Mouse (Mus musculus) cerebellum, postnatal 36 days (tissue): ENCODE results near the gene Crybb1.

Source experiments
- DNase-seq, 2 experiments: peaks; one replicate each; pipeline ENCODE4 v3.0.0; 2021 to 2022; ENCODE audit warnings: mixed read lengths in 2 of 2

Crybb1 gene

GRCm38 (mm10) chr5:112237866-112238570 lies 17.6 kb upstream of the Crybb1 start:
- no peak for DNase-seq

- no peak for DNase-seq
Observed at GRCm38 (mm10) chr5:112238781-112239482, 16.7 kb upstream of the Crybb1 start.

GRCm38 (mm10) chr5:112240761-112241160 lies 14.9 kb upstream of the Crybb1 start:
- peak; percentile 92 to 95 for DNase-seq

GRCm38 (mm10) chr5:112241849-112242248 lies 13.8 kb upstream of the Crybb1 start:
- DNase-seq = no peak

- no peak for DNase-seq
Observed at GRCm38 (mm10) chr5:112242361-112242778, 13.2 kb upstream of the Crybb1 start.

- DNase-seq = no peak
Observed at GRCm38 (mm10) chr5:112243041-112243440, 12.6 kb upstream of the Crybb1 start.

GRCm38 (mm10) chr5:112243539-112244274 lies 11.9 kb upstream of the Crybb1 start:
- no peak for DNase-seq

- no peak for DNase-seq
Observed at GRCm38 (mm10) chr5:112244275-112244562, 11.4 kb upstream of the Crybb1 start.

- no peak for DNase-seq
Observed at GRCm38 (mm10) chr5:112244890-112245615, 10.6 kb upstream of the Crybb1 start.

- DNase-seq = no peak
Observed at GRCm38 (mm10) chr5:112247399-112247798, 8.2 kb upstream of the Crybb1 start.

- no peak for DNase-seq
Observed at GRCm38 (mm10) chr5:112249106-112249505, 6.5 kb upstream of the Crybb1 start.

GRCm38 (mm10) chr5:112252400-112252799 lies 3.2 kb upstream of the Crybb1 start, which contains the start of gene Cryba4:
TSS of gene Cryba4 (minus strand) at chr5:112252518.
- no peak for DNase-seq

GRCm38 (mm10) chr5:112253169-112253568 lies 2.4 kb upstream of the Crybb1 start:
- DNase-seq = no peak

GRCm38 (mm10) chr5:112254282-112254806 lies 1.3 kb upstream of the Crybb1 start:
- DNase-seq = peak; percentile 48 to 50

- DNase-seq = peak; percentile 35 to 36
Observed at GRCm38 (mm10) chr5:112256457-112256856, 842 bp downstream of the Crybb1 start.

- DNase-seq = no peak
Observed at GRCm38 (mm10) chr5:112257896-112258295, 2.3 kb downstream of the Crybb1 start.

- no peak for DNase-seq
Observed at GRCm38 (mm10) chr5:112259862-112260650, 4.4 kb downstream of the Crybb1 start.

GRCm38 (mm10) chr5:112260818-112261217 lies 5.2 kb downstream of the Crybb1 start:
- DNase-seq = no peak

- DNase-seq = no peak
Observed at GRCm38 (mm10) chr5:112264099-112264498, 8.5 kb downstream of the Crybb1 start.

- DNase-seq = no peak
Observed at GRCm38 (mm10) chr5:112265110-112265509, 9.5 kb downstream of the Crybb1 start.

- DNase-seq = no peak
Observed at GRCm38 (mm10) chr5:112265515-112265914, 9.9 kb downstream of the Crybb1 start.
